In genomic region chr1:170478791-170479457, GRCm38 (mm10) we compare ENCODE assay signal across 10 mouse cellular contexts.
DNase-seq lines count a peak whose midpoint lies in the region; ATAC-seq and TF ChIP-seq lines count a peak whose summit lies in the region.
"Had no signal": no experiment of that assay in that cellular context is flagged by ENCODE, and none has a peak within 500 bp of the region (broad histone marks: within the 10 kb centered on the region; RNA-seq: fewer than 3 reads in every experiment).

No protein-coding gene starts in this region.

- no peak for ATAC-seq in embryonic facial prominence, embryonic 15.5 days (ENCODE audit: insufficient number of reproducible peaks, low FRiP score, low TSS enrichment, low read depth)
- peak; percentile 55 for ATAC-seq in liver, embryonic 13.5 days (ENCODE audit: low read depth)
- ATAC-seq: Patski had no signal

- no peaks in the 10 kb centered on the region for H3K36me3 ChIP-seq in embryonic facial prominence, embryonic 15.5 days
- H3K36me3 ChIP-seq in liver, embryonic 13.5 days: no peaks in the 10 kb centered on the region
- H3K36me3 ChIP-seq: limb, embryonic 13.5 days had no signal

- no peaks in the 10 kb centered on the region for H3K27me3 ChIP-seq in embryonic facial prominence, embryonic 15.5 days
- H3K27me3 ChIP-seq in liver, embryonic 13.5 days: no peaks in the 10 kb centered on the region
- H3K27me3 ChIP-seq: limb, embryonic 13.5 days; Patski had no signal

- TF ChIP-seq CTCF in gastrocnemius, adult 2 months (IDR thresholded peaks at IDR 0.05): no peak

- peaks cover 20% of the 10 kb centered on the region for H3K4me1 ChIP-seq in embryonic facial prominence, embryonic 15.5 days
- H3K4me1 ChIP-seq in liver, embryonic 13.5 days (replicated peaks): peaks cover 31% of the 10 kb centered on the region

- intact Hi-C loops in gastrocnemius, adult 2 months (cut with DNase I): no loop called here

- H3K27ac ChIP-seq in gastrocnemius, adult 2 months: peak overlapping the region; percentile 50; the same call in 1 of the 2 replicates
- peak overlapping the region; percentile 49 for H3K27ac ChIP-seq in embryonic facial prominence, embryonic 15.5 days (replicated peaks)
- H3K27ac ChIP-seq in liver, embryonic 13.5 days: peak overlapping the region; percentile 74

- no peak overlapping the region for H3K4me2 ChIP-seq in embryonic facial prominence, embryonic 15.5 days (replicated peaks)
- no peak overlapping the region for H3K4me2 ChIP-seq in liver, embryonic 13.5 days
- H3K4me2 ChIP-seq: limb, embryonic 13.5 days had no signal

- no peak for DNase-seq in gastrocnemius, adult 2 months
- DNase-seq in gastrocnemius, adult 18-20 months (ENCODE audit: low spot score): no peak
- DNase-seq in kidney, postnatal 14 days: peak; percentile 36
- DNase-seq in kidney, adult 11 months: no peak
- DNase-seq in liver, embryonic 13.5 days: no peak
- DNase-seq in T-cell, adult 2 months (ENCODE audit: low spot score): no peak
- no peak for DNase-seq in embryo, embryonic 11 days

- 64% methylated on average over 4 of the region's 4 CpGs for WGBS in embryonic facial prominence, embryonic 15.5 days
- 43% methylated on average over 4 of the region's 4 CpGs for WGBS in liver, embryonic 13.5 days (ENCODE audit: insufficient replicate concordance)

- H3K4me3 ChIP-seq in gastrocnemius, adult 2 months: no peak overlapping the region
- no peak overlapping the region for H3K4me3 ChIP-seq in embryonic facial prominence, embryonic 15.5 days (replicated peaks)
- no peak overlapping the region for H3K4me3 ChIP-seq in liver, embryonic 13.5 days (replicated peaks)
- H3K4me3 ChIP-seq: limb, embryonic 13.5 days had no signal

- H3K9ac ChIP-seq in embryonic facial prominence, embryonic 15.5 days: no peak overlapping the region
- no peak overlapping the region for H3K9ac ChIP-seq in liver, embryonic 13.5 days
- H3K9ac ChIP-seq: limb, embryonic 13.5 days had no signal

- no peaks in the 10 kb centered on the region for H3K9me3 ChIP-seq in embryonic facial prominence, embryonic 15.5 days (replicated peaks)
- no peaks in the 10 kb centered on the region for H3K9me3 ChIP-seq in liver, embryonic 13.5 days (replicated peaks)
- H3K9me3 ChIP-seq: limb, embryonic 13.5 days had no signal
